Mouse (Mus musculus): ENCODE results near the gene C87436. TPM values are rescaled to one million over a fixed set of nuclear protein-coding genes. Genes with fewer than 3 reads are reported as not detected.

The C87436 gene
- polyA plus RNA-seq, 1 experiment from 2014 or later, result 24.8 TPM

DNA sequence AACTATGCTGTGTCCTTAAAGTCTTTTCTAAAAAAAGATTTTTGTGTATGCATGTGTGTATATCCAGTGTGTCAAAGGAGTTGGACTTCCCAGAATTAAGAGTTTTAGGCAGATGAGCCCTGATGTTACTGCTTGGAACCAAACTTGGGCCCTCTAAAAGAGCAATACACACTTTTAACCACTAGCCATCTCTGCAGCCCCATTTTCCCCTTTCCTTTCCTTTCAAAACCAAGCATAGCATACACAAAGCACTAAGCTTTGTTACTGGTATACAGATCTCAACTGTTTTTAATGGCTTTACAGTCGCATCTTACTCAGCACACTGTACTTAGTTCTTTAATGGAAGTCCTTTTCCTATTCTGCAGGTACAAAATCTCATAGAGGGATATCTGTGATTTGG is 1.4 kb downstream of the C87436 start:
- Histone ChIP-seq H3K36me3 (ENCODE audit: control insufficient read depth, insufficient read depth, low read length) (peaks cover 13% of the 10 kb centered on the region; the same call in 1 of the 2 replicates), H3K4me2 (peak overlapping the region; percentile 80), H3K27ac (ENCODE audit: low read depth, low read length) (no peak overlapping the region), H3K4me3 (ENCODE audit: low read depth, low read length) (peak overlapping the region; percentile 91), H3K9ac (ENCODE audit: low read depth, low read length) (peak overlapping the region; percentile 96), H3K4me1 (replicated peaks; ENCODE audit: control insufficient read depth, insufficient read depth, low read length) (peaks cover 6% of the 10 kb centered on the region), H3K9me3 (ENCODE audit: control insufficient read depth, low read length) (no peaks in the 10 kb centered on the region), H3K27me3 (replicated peaks; ENCODE audit: control insufficient read depth, insufficient read depth, low read length) (no peaks in the 10 kb centered on the region)
- no peak for ATAC-seq (replicated peaks; ENCODE audit: low FRiP score)
- 86% methylated on average over 1 of the region's 1 CpGs for WGBS
- no peak for DNase-seq (ENCODE audit: low spot score)

DNA sequence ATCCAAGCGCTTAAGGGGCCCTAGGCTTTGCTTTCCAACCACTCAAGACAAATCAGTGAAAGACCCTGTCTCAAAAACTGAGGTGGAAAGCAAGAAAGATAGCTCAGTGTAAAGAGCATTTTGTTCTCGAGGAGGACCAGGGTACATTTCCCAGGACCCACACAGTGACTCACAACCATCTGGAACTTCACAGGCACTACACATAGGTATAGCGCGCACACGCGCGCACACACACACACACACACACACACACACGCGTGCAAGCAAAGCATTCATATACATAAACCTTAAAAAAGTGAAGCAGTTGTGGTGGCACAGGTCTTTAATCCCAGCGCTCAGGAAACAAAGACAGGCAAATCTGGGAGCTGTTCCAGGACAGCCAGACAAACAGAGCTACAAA is 3.4 kb downstream of the C87436 start:
- 96% methylated on average over 10 of the region's 10 CpGs for WGBS
- no peaks in the 10 kb centered on the region for H3K27me3 ChIP-seq (replicated peaks; ENCODE audit: control insufficient read depth, insufficient read depth, low read length)
- ATAC-seq (replicated peaks; ENCODE audit: low FRiP score) (no peak), DNase-seq (ENCODE audit: low spot score) (no peak)
- H3K27ac ChIP-seq (ENCODE audit: low read depth, low read length), result no peak overlapping the region
- H3K9ac ChIP-seq (ENCODE audit: low read depth, low read length), result no peak overlapping the region
- H3K36me3 ChIP-seq (ENCODE audit: control insufficient read depth, insufficient read depth, low read length), result peaks cover 10% of the 10 kb centered on the region; the same call in 1 of the 2 replicates
- no peak overlapping the region for H3K4me3 ChIP-seq (ENCODE audit: low read depth, low read length)
- no peaks in the 10 kb centered on the region for H3K9me3 ChIP-seq (ENCODE audit: control insufficient read depth, low read length)
- no peak overlapping the region for H3K4me2 ChIP-seq
- peaks cover 6% of the 10 kb centered on the region for H3K4me1 ChIP-seq (replicated peaks; ENCODE audit: control insufficient read depth, insufficient read depth, low read length)

DNA sequence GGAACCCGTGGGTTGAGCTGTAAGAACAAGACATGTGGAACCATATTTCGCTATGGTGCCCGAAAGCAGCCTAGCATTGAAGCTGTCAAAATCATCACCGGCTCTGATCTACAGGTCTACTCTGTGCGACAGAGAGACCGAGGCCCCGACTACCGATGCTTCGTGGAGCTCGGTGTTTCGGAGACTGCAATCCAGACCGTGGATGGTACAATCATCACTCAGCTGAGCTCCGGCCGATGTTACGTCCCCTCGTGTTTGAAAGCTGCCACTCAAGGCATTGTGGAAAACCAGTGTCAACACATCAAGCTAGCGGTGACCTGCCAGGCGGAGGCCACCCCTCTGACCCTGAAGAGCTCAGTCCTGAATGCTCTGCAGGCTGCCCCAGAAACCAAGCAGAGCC is 7.4 kb downstream of the C87436 start:
- no peak overlapping the region for H3K9ac ChIP-seq (ENCODE audit: low read depth, low read length)
- no peaks in the 10 kb centered on the region for H3K27me3 ChIP-seq (replicated peaks; ENCODE audit: control insufficient read depth, insufficient read depth, low read length)
- ATAC-seq (replicated peaks; ENCODE audit: low FRiP score) (no peak), DNase-seq (ENCODE audit: low spot score) (no peak)
- WGBS, result 87% methylated on average over 18 of the region's 18 CpGs
- H3K27ac ChIP-seq (ENCODE audit: low read depth, low read length), result no peak overlapping the region
- no peak overlapping the region for H3K4me3 ChIP-seq (ENCODE audit: low read depth, low read length)
- no peaks in the 10 kb centered on the region for H3K4me1 ChIP-seq (replicated peaks; ENCODE audit: control insufficient read depth, insufficient read depth, low read length)
- no peaks in the 10 kb centered on the region for H3K9me3 ChIP-seq (ENCODE audit: control insufficient read depth, low read length)
- peaks cover 15% of the 10 kb centered on the region for H3K36me3 ChIP-seq (ENCODE audit: control insufficient read depth, insufficient read depth, low read length)
- H3K4me2 ChIP-seq, result no peak overlapping the region

DNA sequence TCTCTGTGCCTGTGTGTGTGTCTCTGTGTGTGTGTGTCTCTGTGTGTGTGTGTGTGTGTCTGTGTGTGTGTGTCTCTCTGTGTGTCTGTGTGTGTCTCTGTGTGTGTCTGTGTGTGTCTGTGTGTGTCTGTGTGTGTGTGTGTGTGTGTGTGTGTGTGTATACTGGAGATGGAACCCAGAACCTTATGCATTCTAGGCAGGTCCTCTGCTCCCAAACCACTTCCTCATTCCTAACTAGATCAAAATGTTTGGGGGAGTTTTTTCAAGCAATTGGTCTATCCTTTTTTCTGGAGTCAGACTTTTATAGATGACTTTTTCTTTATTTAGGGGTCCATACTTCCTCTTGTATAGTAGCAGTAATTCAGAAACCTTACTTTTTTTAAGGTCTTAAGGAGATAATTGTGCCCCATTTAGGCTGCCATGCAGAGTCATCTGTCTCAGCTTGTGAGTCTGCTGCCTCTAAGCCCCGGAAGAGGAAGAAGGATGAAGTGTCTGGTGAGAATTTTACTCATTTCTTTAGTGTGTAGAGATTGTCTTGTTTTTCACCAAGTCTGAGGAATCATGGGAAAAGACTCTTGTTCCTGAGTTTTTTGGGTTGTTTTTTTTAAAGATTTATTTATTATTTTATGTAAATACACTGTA is 8.9 kb downstream of the C87436 start:
- no peaks in the 10 kb centered on the region for H3K27me3 ChIP-seq (replicated peaks; ENCODE audit: control insufficient read depth, insufficient read depth, low read length)
- no peak overlapping the region for H3K4me3 ChIP-seq (ENCODE audit: low read depth, low read length)
- 57% methylated on average over 1 of the region's 1 CpGs for WGBS
- H3K36me3 ChIP-seq (ENCODE audit: control insufficient read depth, insufficient read depth, low read length), result peaks cover 17% of the 10 kb centered on the region
- H3K27ac ChIP-seq (ENCODE audit: low read depth, low read length), result no peak overlapping the region
- DNase-seq (ENCODE audit: low spot score) (no peak), ATAC-seq (replicated peaks; ENCODE audit: low FRiP score) (no peak)
- H3K4me1 ChIP-seq (replicated peaks; ENCODE audit: control insufficient read depth, insufficient read depth, low read length), result no peaks in the 10 kb centered on the region
- no peak overlapping the region for H3K4me2 ChIP-seq
- H3K9me3 ChIP-seq (ENCODE audit: control insufficient read depth, low read length), result no peaks in the 10 kb centered on the region
- no peak overlapping the region for H3K9ac ChIP-seq (ENCODE audit: low read depth, low read length)

DNA sequence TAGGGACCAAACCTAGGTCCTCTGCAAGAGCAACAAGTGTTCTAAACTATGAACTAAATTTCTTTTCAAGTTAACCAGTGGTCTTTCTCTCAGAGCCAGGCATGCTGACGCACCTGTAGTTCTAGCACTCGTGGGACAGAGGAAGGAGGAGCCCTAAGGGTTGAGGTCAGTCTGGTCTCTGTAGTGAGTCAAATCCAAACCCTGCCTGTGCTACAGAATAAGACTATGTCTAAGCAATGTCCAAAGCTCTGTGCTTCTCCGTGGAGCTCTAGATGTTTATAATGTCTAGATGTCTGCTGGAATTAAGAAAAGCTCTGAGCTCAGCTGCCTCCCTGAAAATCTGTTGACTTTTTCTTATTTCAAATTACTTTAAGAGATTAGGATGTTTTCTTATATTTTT is 18.6 kb downstream of the C87436 start:
- ATAC-seq (replicated peaks; ENCODE audit: low FRiP score) (no peak), DNase-seq (ENCODE audit: low spot score) (no peak)
- no peaks in the 10 kb centered on the region for H3K4me1 ChIP-seq (replicated peaks; ENCODE audit: control insufficient read depth, insufficient read depth, low read length)
- H3K4me3 ChIP-seq (ENCODE audit: low read depth, low read length), result no peak overlapping the region
- H3K27me3 ChIP-seq (replicated peaks; ENCODE audit: control insufficient read depth, insufficient read depth, low read length), result no peaks in the 10 kb centered on the region
- H3K4me2 ChIP-seq, result no peak overlapping the region
- no peak overlapping the region for H3K9ac ChIP-seq (ENCODE audit: low read depth, low read length)
- WGBS, result 88% methylated on average over 3 of the region's 3 CpGs
- no peak overlapping the region for H3K27ac ChIP-seq (ENCODE audit: low read depth, low read length)
- no peaks in the 10 kb centered on the region for H3K9me3 ChIP-seq (ENCODE audit: control insufficient read depth, low read length)
- H3K36me3 ChIP-seq (ENCODE audit: control insufficient read depth, insufficient read depth, low read length), result peaks cover 16% of the 10 kb centered on the region

DNA sequence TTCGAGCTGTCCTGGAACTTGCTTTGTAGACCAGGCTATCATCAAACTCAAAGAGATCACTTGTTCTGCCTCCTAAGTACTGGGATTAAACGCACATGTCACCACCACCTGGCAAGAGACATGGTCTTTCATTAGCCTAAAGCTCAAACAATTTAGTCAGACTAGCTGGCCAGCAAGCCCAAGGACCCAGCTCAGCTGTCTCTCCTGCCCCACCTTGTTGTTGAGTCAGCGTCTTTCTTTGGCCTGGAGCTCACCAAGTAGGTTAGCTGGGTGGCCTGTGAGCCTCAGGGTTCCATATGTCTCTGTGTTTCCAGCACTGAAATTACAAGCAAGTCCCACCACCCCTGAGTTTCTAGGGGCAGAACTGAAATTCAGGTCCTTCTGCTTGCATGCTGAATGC is 24.9 kb downstream of the C87436 start:
- no peaks in the 10 kb centered on the region for H3K4me1 ChIP-seq (replicated peaks; ENCODE audit: control insufficient read depth, insufficient read depth, low read length)
- H3K27ac ChIP-seq (ENCODE audit: low read depth, low read length), result no peak overlapping the region
- H3K27me3 ChIP-seq (replicated peaks; ENCODE audit: control insufficient read depth, insufficient read depth, low read length), result no peaks in the 10 kb centered on the region
- no peaks in the 10 kb centered on the region for H3K9me3 ChIP-seq (ENCODE audit: control insufficient read depth, low read length)
- ATAC-seq (replicated peaks; ENCODE audit: low FRiP score), result no peak
- no peak overlapping the region for H3K9ac ChIP-seq (ENCODE audit: low read depth, low read length)
- 89% methylated on average over 3 of the region's 3 CpGs for WGBS
- H3K4me3 ChIP-seq (ENCODE audit: low read depth, low read length), result no peak overlapping the region
- H3K36me3 ChIP-seq (ENCODE audit: control insufficient read depth, insufficient read depth, low read length), result peaks cover 22% of the 10 kb centered on the region
- no peak overlapping the region for H3K4me2 ChIP-seq
- no peak for DNase-seq (ENCODE audit: low spot score)

DNA sequence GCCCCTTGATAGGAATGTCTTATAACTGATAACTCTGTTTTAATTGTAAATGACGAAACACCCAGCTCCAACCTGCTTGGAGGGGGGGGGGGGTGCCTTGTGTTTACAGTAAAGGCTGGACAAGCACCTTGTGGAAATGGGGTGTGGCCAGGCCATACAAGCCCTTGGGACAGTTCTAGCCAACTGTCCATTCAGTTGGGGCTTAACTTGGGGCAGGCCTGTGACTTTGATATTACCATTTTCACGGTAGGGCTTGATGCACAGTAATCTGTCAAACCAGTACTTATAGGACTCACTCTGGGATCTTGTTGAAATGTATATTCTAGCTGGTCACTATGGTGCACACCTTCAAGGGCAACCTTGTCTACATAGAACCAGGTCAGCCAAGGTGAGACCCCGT is 33.1 kb downstream of the C87436 start:
- no peaks in the 10 kb centered on the region for H3K9me3 ChIP-seq (ENCODE audit: control insufficient read depth, low read length)
- H3K4me3 ChIP-seq (ENCODE audit: low read depth, low read length), result peak overlapping the region; percentile 49
- H3K9ac ChIP-seq (ENCODE audit: low read depth, low read length), result peak overlapping the region; percentile 81

DNA sequence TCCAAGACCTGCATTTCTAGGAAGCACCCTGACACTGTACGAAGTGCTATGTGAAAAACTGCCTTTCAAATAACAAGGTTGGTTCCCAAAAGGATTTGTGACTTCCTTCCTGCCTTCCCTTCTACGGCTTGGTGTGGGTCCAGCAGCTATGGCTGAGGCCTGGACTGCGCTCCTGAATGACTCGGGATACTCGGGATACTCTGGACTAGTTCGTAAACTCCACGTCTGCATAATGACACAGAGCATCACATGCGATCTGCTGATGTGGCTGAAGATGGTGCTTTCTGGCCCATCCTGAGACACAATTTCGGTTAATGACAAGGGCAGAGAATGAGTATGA is 33.6 kb downstream of the C87436 start:
- no peak for DNase-seq (ENCODE audit: low spot score)
- peaks cover 26% of the 10 kb centered on the region for H3K4me1 ChIP-seq (replicated peaks; ENCODE audit: control insufficient read depth, insufficient read depth, low read length)
- peaks cover 5% of the 10 kb centered on the region; the same call in 1 of the 2 replicates for H3K36me3 ChIP-seq (ENCODE audit: control insufficient read depth, insufficient read depth, low read length)
- H3K27me3 ChIP-seq (replicated peaks; ENCODE audit: control insufficient read depth, insufficient read depth, low read length), result no peaks in the 10 kb centered on the region
- H3K9me3 ChIP-seq (ENCODE audit: control insufficient read depth, low read length), result no peaks in the 10 kb centered on the region
- H3K4me3 ChIP-seq (ENCODE audit: low read depth, low read length), result peak overlapping the region; percentile 49
- H3K27ac ChIP-seq (ENCODE audit: low read depth, low read length), result peak overlapping the region; percentile 76
- peak overlapping the region; percentile 81 for H3K9ac ChIP-seq (ENCODE audit: low read depth, low read length)
- 20% methylated on average over 9 of the region's 9 CpGs for WGBS
- peak overlapping the region; percentile 90 for H3K4me2 ChIP-seq
- ATAC-seq (replicated peaks; ENCODE audit: low FRiP score), result peak; percentile 33

More for the DNA sequence above, 33.1 kb downstream of the C87436 start:
- 66% methylated on average over 3 of the region's 3 CpGs for WGBS
- peaks cover 6% of the 10 kb centered on the region; the same call in 1 of the 2 replicates for H3K36me3 ChIP-seq (ENCODE audit: control insufficient read depth, insufficient read depth, low read length)
- ATAC-seq (replicated peaks; ENCODE audit: low FRiP score) (no peak), DNase-seq (ENCODE audit: low spot score) (no peak)
- no peaks in the 10 kb centered on the region for H3K27me3 ChIP-seq (replicated peaks; ENCODE audit: control insufficient read depth, insufficient read depth, low read length)
- H3K4me1 ChIP-seq (replicated peaks; ENCODE audit: control insufficient read depth, insufficient read depth, low read length), result peaks cover 26% of the 10 kb centered on the region
- peak overlapping the region; percentile 90 for H3K4me2 ChIP-seq
- peak overlapping the region; percentile 76 for H3K27ac ChIP-seq (ENCODE audit: low read depth, low read length)
